Mouse (Mus musculus): ENCODE data around the gene Trim54. TPM values are rescaled to one million over a fixed set of nuclear protein-coding genes. Genes with fewer than 3 reads are reported as not detected.

The Trim54 gene
- total RNA-seq (2014; fragmentation: Nextera tagmentation), result not detected in 2 replicates
- total RNA-seq (2017), result not detected in 2 replicates
- not detected in 2 replicates for polyA plus RNA-seq (2012)

DNA sequence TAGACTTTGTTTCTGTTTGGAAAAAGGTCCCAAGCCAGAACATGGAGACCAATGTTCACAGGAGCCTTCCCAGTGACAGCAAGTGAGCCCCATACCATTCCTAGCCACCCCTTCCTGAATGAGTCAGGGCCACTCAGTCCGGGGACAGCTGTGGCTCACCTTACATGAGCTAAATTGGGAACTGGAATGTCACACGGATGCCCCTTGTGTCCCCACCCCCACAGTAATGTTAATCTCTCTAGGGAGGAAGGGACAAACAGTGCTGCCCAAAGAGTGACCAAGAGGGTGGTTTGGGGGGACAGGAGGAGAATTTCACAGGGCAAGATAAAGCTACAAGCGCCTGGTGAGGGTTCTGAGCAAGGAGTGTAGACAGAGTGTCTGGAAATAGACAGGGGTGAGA is at the start of gene Trim54:
Trim54 (plus strand) TSS at position 359 of the 400 bp plus-strand sequence.
- Histone ChIP-seq H3K27me3 (ENCODE audit: insufficient read depth, low read length) (peaks cover 25% of the 10 kb centered on the region), H3K4me3 (ENCODE audit: low read depth, low read length) (no peak within 1 kb of the TSS), H3K9me3 (replicated peaks) (no peaks in the 10 kb centered on the region), H3K4me1 (ENCODE audit: insufficient read depth, low read depth, low read length) (no peaks in the 10 kb centered on the region), H3K36me3 (replicated peaks) (no peaks in the 10 kb centered on the region)
- DNase-seq (ENCODE audit: low spot score), result no peak
- ATAC-seq (ENCODE audit: extremely low read depth, insufficient number of reproducible peaks, low FRiP score, poor library complexity, severe bottlenecking), result no peak
- TF ChIP-seq POLR2AphosphoS5 (IDR thresholded peaks at IDR 0.05; ENCODE audit: insufficient replicate concordance, low read depth, low read length), result no peak
- TF ChIP-seq CTCF (IDR thresholded peaks at IDR 0.05; ENCODE audit: low read depth, low read length), result no peak
- no peak for TF ChIP-seq GATA2 (IDR thresholded peaks at IDR 0.05; ENCODE audit: borderline replicate concordance, low read depth, low read length)
- no peak for TF ChIP-seq TAL1 (conservative IDR thresholded peaks at IDR 0.05; ENCODE audit: low read depth, low read length)
- no peak for TF ChIP-seq GATA1 (IDR thresholded peaks at IDR 0.05; ENCODE audit: borderline replicate concordance, low read length)

DNA sequence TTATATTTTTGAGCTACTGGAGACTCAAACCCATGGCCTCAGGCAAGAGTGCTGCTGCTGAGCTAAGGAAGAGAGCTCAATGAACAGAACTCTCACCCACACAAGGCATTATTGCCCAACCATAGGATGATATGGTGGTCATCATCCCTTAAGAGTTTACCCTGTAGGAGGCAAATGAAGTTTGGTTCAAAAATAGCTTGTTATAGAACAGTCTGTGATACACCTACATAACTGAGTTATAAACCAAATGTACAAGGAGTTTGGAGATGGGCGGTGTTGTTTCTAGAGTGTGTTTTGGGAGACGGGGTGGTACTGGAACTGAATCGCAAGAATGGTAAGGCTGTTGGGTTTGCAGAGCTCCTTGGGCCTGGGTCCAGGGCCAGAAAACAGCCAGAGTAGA is 46.7 kb upstream of the Trim54 start:
- no peak overlapping the region for H3K4me3 ChIP-seq (ENCODE audit: low read depth, low read length)
- peaks cover 94% of the 10 kb centered on the region for H3K36me3 ChIP-seq (replicated peaks)
- ATAC-seq (ENCODE audit: extremely low read depth, insufficient number of reproducible peaks, low FRiP score, poor library complexity, severe bottlenecking) (no peak), DNase-seq (ENCODE audit: low spot score) (no peak)
- H3K27me3 ChIP-seq (ENCODE audit: insufficient read depth, low read length), result no peaks in the 10 kb centered on the region
- TF ChIP-seq GATA2 (IDR thresholded peaks at IDR 0.05; ENCODE audit: borderline replicate concordance, low read depth, low read length) (no peak), POLR2AphosphoS5 (IDR thresholded peaks at IDR 0.05; ENCODE audit: insufficient replicate concordance, low read depth, low read length) (no peak), TAL1 (conservative IDR thresholded peaks at IDR 0.05; ENCODE audit: low read depth, low read length) (no peak), GATA1 (IDR thresholded peaks at IDR 0.05; ENCODE audit: borderline replicate concordance, low read length) (no peak), CTCF (IDR thresholded peaks at IDR 0.05; ENCODE audit: low read depth, low read length) (no peak)
- no peaks in the 10 kb centered on the region for H3K4me1 ChIP-seq (ENCODE audit: insufficient read depth, low read depth, low read length)
- H3K9me3 ChIP-seq (replicated peaks), result no peaks in the 10 kb centered on the region

DNA sequence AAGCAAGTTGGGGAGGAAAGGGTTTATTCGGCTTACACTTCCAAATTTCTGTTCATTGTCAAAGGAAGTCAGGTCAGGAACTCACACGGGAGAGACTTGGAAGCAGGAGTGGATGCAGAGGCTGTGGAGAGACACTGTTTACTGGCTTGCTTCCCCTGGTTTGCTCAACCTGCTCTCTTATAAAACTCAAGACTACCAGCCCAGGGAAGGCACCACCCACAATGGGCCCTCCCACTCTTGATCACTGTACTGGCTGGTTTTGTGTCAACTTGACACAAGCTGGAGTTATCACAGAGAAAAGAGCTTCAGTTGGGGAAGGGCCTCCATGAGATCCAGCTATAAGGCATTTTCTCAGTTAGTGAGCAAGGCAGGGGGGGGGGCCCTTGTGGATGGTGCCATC is 45.5 kb upstream of the Trim54 start:
- Histone ChIP-seq H3K36me3 (replicated peaks) (peaks cover 99% of the 10 kb centered on the region), H3K4me3 (ENCODE audit: low read depth, low read length) (no peak overlapping the region), H3K4me1 (ENCODE audit: insufficient read depth, low read depth, low read length) (no peaks in the 10 kb centered on the region), H3K27me3 (ENCODE audit: insufficient read depth, low read length) (no peaks in the 10 kb centered on the region), H3K9me3 (replicated peaks) (no peaks in the 10 kb centered on the region)
- DNase-seq (ENCODE audit: low spot score) (no peak), ATAC-seq (ENCODE audit: extremely low read depth, insufficient number of reproducible peaks, low FRiP score, poor library complexity, severe bottlenecking) (no peak)
- TF ChIP-seq GATA2 (IDR thresholded peaks at IDR 0.05; ENCODE audit: borderline replicate concordance, low read depth, low read length), result no peak

DNA sequence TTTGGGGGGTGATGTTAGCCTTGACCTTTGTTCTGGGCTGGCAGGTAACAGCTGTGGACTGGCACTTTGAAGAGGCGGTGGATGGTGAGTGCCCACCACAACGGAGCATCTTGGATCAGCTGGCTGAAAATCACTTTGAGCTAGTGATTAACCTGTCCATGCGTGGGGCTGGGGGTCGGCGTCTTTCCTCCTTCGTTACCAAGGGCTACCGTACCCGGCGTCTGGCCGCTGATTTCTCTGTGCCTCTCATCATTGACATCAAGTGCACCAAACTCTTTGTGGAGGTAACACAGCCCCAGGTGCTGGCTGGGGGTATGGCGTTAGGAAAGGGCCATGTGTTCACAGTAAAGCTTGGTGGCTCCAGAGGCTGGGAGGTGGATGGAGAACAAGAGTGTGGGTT is 44.7 kb upstream of the Trim54 start:
- ATAC-seq (ENCODE audit: extremely low read depth, insufficient number of reproducible peaks, low FRiP score, poor library complexity, severe bottlenecking), result no peak
- TF ChIP-seq CTCF (IDR thresholded peaks at IDR 0.05; ENCODE audit: low read depth, low read length), result no peak
- no peak for TF ChIP-seq TAL1 (conservative IDR thresholded peaks at IDR 0.05; ENCODE audit: low read depth, low read length)
- TF ChIP-seq GATA2 (IDR thresholded peaks at IDR 0.05; ENCODE audit: borderline replicate concordance, low read depth, low read length), result no peak
- no peak for TF ChIP-seq POLR2AphosphoS5 (IDR thresholded peaks at IDR 0.05; ENCODE audit: insufficient replicate concordance, low read depth, low read length)
- no peak for TF ChIP-seq GATA1 (IDR thresholded peaks at IDR 0.05; ENCODE audit: borderline replicate concordance, low read length)
- Histone ChIP-seq H3K36me3 (replicated peaks) (peaks cover 99% of the 10 kb centered on the region), H3K4me3 (ENCODE audit: low read depth, low read length) (no peak overlapping the region), H3K4me1 (ENCODE audit: insufficient read depth, low read depth, low read length) (no peaks in the 10 kb centered on the region), H3K27me3 (ENCODE audit: insufficient read depth, low read length) (no peaks in the 10 kb centered on the region), H3K9me3 (replicated peaks) (no peaks in the 10 kb centered on the region)
- no peak for DNase-seq (ENCODE audit: low spot score)

DNA sequence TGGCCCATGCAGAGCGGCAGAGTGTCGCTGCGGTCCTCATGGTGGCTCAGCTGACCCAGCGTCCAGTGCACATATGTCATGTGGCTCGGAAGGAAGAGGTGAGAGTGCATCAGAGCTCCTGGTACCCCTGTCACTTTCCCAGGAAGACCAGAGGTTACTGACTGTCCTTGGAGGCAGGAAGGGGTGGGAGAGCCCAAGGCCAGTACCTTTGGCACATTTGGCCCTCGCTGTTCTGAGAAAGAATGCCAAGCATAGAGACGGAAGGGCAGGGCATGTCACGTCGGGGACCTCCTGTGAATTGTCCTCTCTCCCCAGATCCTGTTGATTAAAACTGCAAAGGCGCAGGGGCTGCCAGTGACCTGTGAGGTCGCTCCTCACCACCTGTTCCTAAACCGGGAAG is 43.3 kb upstream of the Trim54 start:
- no peaks in the 10 kb centered on the region for H3K9me3 ChIP-seq (replicated peaks)
- DNase-seq (ENCODE audit: low spot score), result no peak
- ATAC-seq (ENCODE audit: extremely low read depth, insufficient number of reproducible peaks, low FRiP score, poor library complexity, severe bottlenecking), result no peak
- no peak for TF ChIP-seq POLR2AphosphoS5 (IDR thresholded peaks at IDR 0.05; ENCODE audit: insufficient replicate concordance, low read depth, low read length)
- no peak for TF ChIP-seq CTCF (IDR thresholded peaks at IDR 0.05; ENCODE audit: low read depth, low read length)
- no peak for TF ChIP-seq TAL1 (conservative IDR thresholded peaks at IDR 0.05; ENCODE audit: low read depth, low read length)
- TF ChIP-seq GATA1 (IDR thresholded peaks at IDR 0.05; ENCODE audit: borderline replicate concordance, low read length), result no peak
- no peak for TF ChIP-seq GATA2 (IDR thresholded peaks at IDR 0.05; ENCODE audit: borderline replicate concordance, low read depth, low read length)
- peaks cover 99% of the 10 kb centered on the region for H3K36me3 ChIP-seq (replicated peaks)
- H3K27me3 ChIP-seq (ENCODE audit: insufficient read depth, low read length), result no peaks in the 10 kb centered on the region
- H3K4me1 ChIP-seq (ENCODE audit: insufficient read depth, low read depth, low read length), result no peaks in the 10 kb centered on the region
- H3K4me3 ChIP-seq (ENCODE audit: low read depth, low read length), result no peak overlapping the region

DNA sequence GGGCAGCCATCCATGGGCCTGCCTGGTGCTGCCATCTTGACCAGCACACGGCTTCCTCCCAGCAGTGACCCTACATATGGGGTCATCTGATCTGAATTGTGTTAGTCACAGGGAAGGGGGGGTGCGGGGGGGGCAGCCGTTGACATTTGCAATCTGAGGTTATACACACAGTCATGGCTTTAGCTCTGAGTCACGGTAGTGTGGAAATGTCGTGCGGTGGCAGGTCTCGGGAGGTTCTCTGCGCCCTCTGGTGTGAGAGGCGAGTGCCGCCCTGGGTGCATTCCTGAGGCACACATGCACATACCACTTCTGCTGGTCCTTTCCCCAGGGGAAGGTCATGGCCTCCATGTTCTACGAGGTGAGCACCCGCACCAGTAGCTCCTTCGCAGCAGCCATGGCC is 40.2 kb upstream of the Trim54 start:
- no peak for ATAC-seq (ENCODE audit: extremely low read depth, insufficient number of reproducible peaks, low FRiP score, poor library complexity, severe bottlenecking)
- DNase-seq (ENCODE audit: low spot score), result no peak
- TF ChIP-seq GATA1 (IDR thresholded peaks at IDR 0.05; ENCODE audit: borderline replicate concordance, low read length) (no peak), TAL1 (conservative IDR thresholded peaks at IDR 0.05; ENCODE audit: low read depth, low read length) (no peak), CTCF (IDR thresholded peaks at IDR 0.05; ENCODE audit: low read depth, low read length) (no peak), GATA2 (IDR thresholded peaks at IDR 0.05; ENCODE audit: borderline replicate concordance, low read depth, low read length) (no peak), POLR2AphosphoS5 (IDR thresholded peaks at IDR 0.05; ENCODE audit: insufficient replicate concordance, low read depth, low read length) (no peak)
- Histone ChIP-seq H3K4me3 (ENCODE audit: low read depth, low read length) (no peak overlapping the region), H3K36me3 (replicated peaks) (peaks cover 91% of the 10 kb centered on the region), H3K9me3 (replicated peaks) (no peaks in the 10 kb centered on the region), H3K27me3 (ENCODE audit: insufficient read depth, low read length) (no peaks in the 10 kb centered on the region), H3K4me1 (ENCODE audit: insufficient read depth, low read depth, low read length) (no peaks in the 10 kb centered on the region)
